Mouse (Mus musculus) forebrain, embryonic 14.5 days (tissue): ENCODE data around the gene Ddi2. TPM values are rescaled to one million over a fixed set of nuclear protein-coding genes. Genes with fewer than 3 reads are reported as not detected.

Experiments used
- ATAC-seq: fragments of 200-750 bp; cut with Nextera tagmentation; 2 replicates; pipeline ENCODE4 v1.8.0; 2017; ENCODE audit warnings: mild to moderate bottlenecking, moderate library complexity
- DNase-seq: peaks from one replicate; pipeline ENCODE4 v3.0.0-alpha.2; 2015; ENCODE audit warnings: low spot score
- H3K27ac ChIP-seq: fragments of 300-500 bp; sonication (generic); 2 replicates; pipeline ENCODE4 v1.5.1; 2014; ENCODE audit warnings: low read depth, mild to moderate bottlenecking, control low read depth, low read length, moderate library complexity
- H3K27me3 ChIP-seq: fragments of 300-500 bp; sonication (generic); replicated peaks from 2 replicates; pipeline ENCODE4 v1.6.1; 2014; ENCODE audit warnings: low read length, control low read depth, mixed read lengths; ENCODE audit not compliant: control insufficient read depth, insufficient read depth
- H3K36me3 ChIP-seq: fragments of 300-500 bp; sonication (generic); 2 replicates; pipeline ENCODE4 v1.6.1; 2014; ENCODE audit warnings: low read length, control low read depth; ENCODE audit not compliant: control insufficient read depth, insufficient read depth
- H3K4me1 ChIP-seq: fragments of 300-500 bp; sonication (generic); 2 replicates; pipeline ENCODE4 v1.6.1; 2014; ENCODE audit warnings: antibody characterized with exemption, low read length, control low read depth; ENCODE audit not compliant: control insufficient read depth, insufficient read depth
- H3K4me2 ChIP-seq: fragments of 300-500 bp; sonication (generic); 2 replicates; pipeline ENCODE4 v1.6.1; 2014; ENCODE audit warnings: mild to moderate bottlenecking, control low read depth, low read length
- H3K4me3 ChIP-seq: fragments of 300-500 bp; sonication (generic); 2 replicates; pipeline ENCODE4 v1.5.1; 2014; ENCODE audit warnings: low read depth, low read length, control low read depth
- H3K9ac ChIP-seq: fragments of 300-500 bp; sonication (generic); 2 replicates; pipeline ENCODE4 v1.6.1; 2014; ENCODE audit warnings: mild to moderate bottlenecking, low read length, control low read depth, moderate library complexity
- H3K9me3 ChIP-seq: fragments of 300-500 bp; sonication (generic); replicated peaks from 2 replicates; pipeline ENCODE4 v1.6.1; 2016; ENCODE audit warnings: low read length, control low read depth, mixed read lengths; ENCODE audit not compliant: control insufficient read depth
- WGBS: fragments of 180-500 bp; shearing (Covaris S2); extraction: QIAGEN DNeasy Blood & Tissue Kit; methylation state at CpG from one replicate; pipeline ENCODE4 v1.1.7; 2014; 5-methylcytosine and 5-hydroxymethylcytosine counted together
- polyA plus RNA-seq: library from polyadenylated mRNA; unstranded; fragments of >200 nt; fragmentation: Nextera tagmentation; extraction: Ambion mirVana; gene quantifications from 2 replicates; pipeline ENCODE4 v1.2.1, GENCODE M21; 2014

Gene Ddi2
- polyA plus RNA-seq, 1 experiment from 2014 or later = 6.7 TPM

- peaks cover 65% of the 10 kb centered on the region for H3K36me3 ChIP-seq
- 92% methylated on average over 8 of the region's 8 CpGs for WGBS
Measured at GRCm38 (mm10) chr4:141688505-141688904, 34.7 kb downstream of the Ddi2 start.

GRCm38 (mm10) chr4:141686525-141686924 lies 36.7 kb downstream of the Ddi2 start:
- Histone ChIP-seq H3K9ac (no peak overlapping the region), H3K4me3 (no peak overlapping the region), H3K4me1 (no peaks in the 10 kb centered on the region), H3K27me3 (no peaks in the 10 kb centered on the region), H3K9me3 (no peaks in the 10 kb centered on the region), H3K27ac (no peak overlapping the region), H3K36me3 (peaks cover 68% of the 10 kb centered on the region), H3K4me2 (no peak overlapping the region)
- 55% methylated on average over 8 of the region's 8 CpGs for WGBS
- ATAC-seq (no peak), DNase-seq (no peak)

More at GRCm38 (mm10) chr4:141688505-141688904, 34.7 kb downstream of the Ddi2 start:
- H3K27ac ChIP-seq = no peak overlapping the region
- no peaks in the 10 kb centered on the region for H3K4me1 ChIP-seq
- no peaks in the 10 kb centered on the region for H3K27me3 ChIP-seq
- no peak for ATAC-seq
- DNase-seq = no peak
- H3K9me3 ChIP-seq = no peaks in the 10 kb centered on the region
- H3K4me3 ChIP-seq = no peak overlapping the region
- no peak overlapping the region for H3K4me2 ChIP-seq
- no peak overlapping the region for H3K9ac ChIP-seq

- Histone ChIP-seq H3K9me3 (no peaks in the 10 kb centered on the region), H3K4me1 (no peaks in the 10 kb centered on the region), H3K4me2 (no peak overlapping the region), H3K27ac (no peak overlapping the region), H3K4me3 (no peak overlapping the region), H3K27me3 (no peaks in the 10 kb centered on the region), H3K9ac (no peak overlapping the region), H3K36me3 (peaks cover 63% of the 10 kb centered on the region)
- ATAC-seq = no peak
- DNase-seq = no peak
- 89% methylated on average over 3 of the region's 3 CpGs for WGBS
Measured at GRCm38 (mm10) chr4:141686093-141686492, 37.1 kb downstream of the Ddi2 start.

- Histone ChIP-seq H3K4me2 (no peak within 1 kb of the TSS), H3K9me3 (no peaks in the 10 kb centered on the region), H3K27me3 (no peaks in the 10 kb centered on the region), H3K36me3 (peaks cover 57% of the 10 kb centered on the region), H3K4me1 (no peaks in the 10 kb centered on the region), H3K4me3 (no peak within 1 kb of the TSS), H3K27ac (no peak within 1 kb of the TSS), H3K9ac (no peak within 1 kb of the TSS)
- WGBS = 93% methylated on average over 6 of the region's 6 CpGs
- DNase-seq = no peak
- ATAC-seq = no peak
Measured at GRCm38 (mm10) chr4:141685499-141685898, 37.7 kb downstream of the Ddi2 start, which contains the start of gene Rsc1a1. Gene Rsc1a1 (minus strand): TSS chr4:141685599.

GRCm38 (mm10) chr4:141682706-141683230 lies 40.5 kb downstream of the Ddi2 start:
- H3K36me3 ChIP-seq = peaks cover 45% of the 10 kb centered on the region
- DNase-seq = no peak

GRCm38 (mm10) chr4:141681767-141682166 lies 41.5 kb downstream of the Ddi2 start:
- no peak overlapping the region for H3K4me3 ChIP-seq
- H3K27ac ChIP-seq = no peak overlapping the region
- no peaks in the 10 kb centered on the region for H3K27me3 ChIP-seq
- 64% methylated on average over 7 of the region's 7 CpGs for WGBS
- peaks cover 41% of the 10 kb centered on the region for H3K36me3 ChIP-seq
- H3K9ac ChIP-seq = no peak overlapping the region
- DNase-seq (no peak), ATAC-seq (no peak)
- no peaks in the 10 kb centered on the region for H3K9me3 ChIP-seq
- H3K4me1 ChIP-seq = no peaks in the 10 kb centered on the region
- H3K4me2 ChIP-seq = no peak overlapping the region

More at GRCm38 (mm10) chr4:141682706-141683230, 40.5 kb downstream of the Ddi2 start:
- no peaks in the 10 kb centered on the region for H3K9me3 ChIP-seq
- H3K4me1 ChIP-seq = no peaks in the 10 kb centered on the region
- ATAC-seq = no peak
- no peak overlapping the region for H3K4me2 ChIP-seq
- 54% methylated on average over 12 of the region's 12 CpGs for WGBS
- H3K4me3 ChIP-seq = no peak overlapping the region
- no peak overlapping the region for H3K9ac ChIP-seq
- H3K27me3 ChIP-seq = no peaks in the 10 kb centered on the region
- H3K27ac ChIP-seq = no peak overlapping the region

GRCm38 (mm10) chr4:141680892-141681291 lies 42.3 kb downstream of the Ddi2 start:
- H3K9me3 ChIP-seq = no peaks in the 10 kb centered on the region
- 77% methylated on average over 12 of the region's 12 CpGs for WGBS
- peaks cover 32% of the 10 kb centered on the region for H3K36me3 ChIP-seq
- no peak for ATAC-seq
- no peak overlapping the region for H3K4me3 ChIP-seq
- no peak overlapping the region for H3K27ac ChIP-seq
- no peak overlapping the region for H3K9ac ChIP-seq
- no peaks in the 10 kb centered on the region for H3K4me1 ChIP-seq
- no peaks in the 10 kb centered on the region for H3K27me3 ChIP-seq
- H3K4me2 ChIP-seq = no peak overlapping the region
- no peak for DNase-seq

- Histone ChIP-seq H3K4me3 (no peak overlapping the region), H3K36me3 (peaks cover 16% of the 10 kb centered on the region), H3K27ac (no peak overlapping the region), H3K9ac (no peak overlapping the region), H3K4me2 (no peak overlapping the region), H3K4me1 (no peaks in the 10 kb centered on the region), H3K27me3 (no peaks in the 10 kb centered on the region), H3K9me3 (no peaks in the 10 kb centered on the region)
- 87% methylated on average over 2 of the region's 2 CpGs for WGBS
- ATAC-seq = no peak
- DNase-seq = no peak
Measured at GRCm38 (mm10) chr4:141679016-141679415, 44.2 kb downstream of the Ddi2 start.

- Histone ChIP-seq H3K27ac (no peak overlapping the region), H3K4me3 (no peak overlapping the region), H3K27me3 (no peaks in the 10 kb centered on the region), H3K4me1 (no peaks in the 10 kb centered on the region), H3K4me2 (no peak overlapping the region), H3K9ac (no peak overlapping the region), H3K9me3 (no peaks in the 10 kb centered on the region), H3K36me3 (no peaks in the 10 kb centered on the region)
- no peak for ATAC-seq
- no peak for DNase-seq
- WGBS = 87% methylated on average over 5 of the region's 5 CpGs
Measured at GRCm38 (mm10) chr4:141676462-141676979, 46.7 kb downstream of the Ddi2 start.
